Mouse (Mus musculus) midbrain, postnatal 0 days (tissue): ENCODE results near the gene Hcrtr2. TPM values are rescaled to one million over a fixed set of nuclear protein-coding genes. Genes with fewer than 3 reads are reported as not detected.

Experiments
- ATAC-seq: fragments of 200-750 bp; cut with Nextera tagmentation; 2 replicates; pipeline ENCODE4 v1.8.0; 2017; ENCODE audit warnings: moderate number of reproducible peaks, mild to moderate bottlenecking, moderate TSS enrichment, moderate library complexity; ENCODE audit not compliant: low FRiP score
- DNase-seq: peaks from one replicate; pipeline ENCODE4 v3.0.0-alpha.2; 2015; ENCODE audit warnings: low spot score
- H3K27ac ChIP-seq: fragments of 300-500 bp; sonication (generic); 2 replicates; pipeline ENCODE4 v1.5.1; 2014; ENCODE audit warnings: low read depth, mild to moderate bottlenecking, low read length, mixed read lengths
- H3K27me3 ChIP-seq: fragments of 300-500 bp; sonication (generic); 2 replicates; pipeline ENCODE4 v1.6.1; 2014; ENCODE audit warnings: low read length, control low read depth, mixed read lengths; ENCODE audit not compliant: insufficient read depth
- H3K36me3 ChIP-seq: fragments of 300-500 bp; sonication (generic); 2 replicates; pipeline ENCODE4 v1.6.1; 2014; ENCODE audit warnings: low read length, control low read depth, mixed read lengths; ENCODE audit not compliant: insufficient read depth
- H3K4me1 ChIP-seq: fragments of 300-500 bp; sonication (generic); 2 replicates; pipeline ENCODE4 v1.6.1; 2014; ENCODE audit warnings: mild to moderate bottlenecking, control low read depth, antibody characterized with exemption, low read length, mixed read lengths; ENCODE audit not compliant: insufficient read depth
- H3K4me2 ChIP-seq: fragments of 300-500 bp; sonication (generic); 2 replicates; pipeline ENCODE4 v1.6.1; 2014; ENCODE audit warnings: low read depth, mild to moderate bottlenecking, low read length, mixed read lengths; ENCODE audit not compliant: poor library complexity, severe bottlenecking
- H3K4me3 ChIP-seq: fragments of 300-500 bp; sonication (generic); 2 replicates; pipeline ENCODE4 v1.5.1; 2014; ENCODE audit warnings: low read depth, mild to moderate bottlenecking, low read length, moderate library complexity
- H3K9ac ChIP-seq: fragments of 300-500 bp; sonication (generic); replicated peaks from 2 replicates; pipeline ENCODE4 v1.6.1; 2014; ENCODE audit warnings: mild to moderate bottlenecking, low read length, moderate library complexity, mixed read lengths; ENCODE audit not compliant: poor library complexity, severe bottlenecking
- H3K9me3 ChIP-seq: fragments of 300-500 bp; sonication (generic); 2 replicates; pipeline ENCODE4 v1.6.1; 2016; ENCODE audit warnings: low read length, control low read depth
- CTCF ChIP-seq: IDR thresholded peaks from 2 replicates; pipeline ENCODE4 v1.5.1; 2016; ENCODE audit warnings: antibody characterized with exemption, mild to moderate bottlenecking
- WGBS: fragments of 180-500 bp; shearing (Covaris S2); extraction: QIAGEN DNeasy Blood & Tissue Kit; methylation state at CpG from one replicate; pipeline ENCODE4 v1.1.7; 2014; 5-methylcytosine and 5-hydroxymethylcytosine counted together
- polyA plus RNA-seq: library from polyadenylated mRNA; unstranded; fragments of >200 nt; fragmentation: Nextera tagmentation; extraction: Ambion mirVana; gene quantifications from 2 replicates; pipeline ENCODE4 v1.2.1, GENCODE M21; 2015
- total RNA-seq: library from RNA; depleted of rRNA; stranded (reverse); fragments of >200 nt; gene quantifications from 2 replicates; pipeline ENCODE4 v1.2.3, GENCODE M21; 2014; rRNA removed

Gene Hcrtr2
- total RNA-seq, result 10.9 and 13.7 TPM in 2 replicates
- 6.6 and 7.7 TPM in 2 replicates for polyA plus RNA-seq

DNA sequence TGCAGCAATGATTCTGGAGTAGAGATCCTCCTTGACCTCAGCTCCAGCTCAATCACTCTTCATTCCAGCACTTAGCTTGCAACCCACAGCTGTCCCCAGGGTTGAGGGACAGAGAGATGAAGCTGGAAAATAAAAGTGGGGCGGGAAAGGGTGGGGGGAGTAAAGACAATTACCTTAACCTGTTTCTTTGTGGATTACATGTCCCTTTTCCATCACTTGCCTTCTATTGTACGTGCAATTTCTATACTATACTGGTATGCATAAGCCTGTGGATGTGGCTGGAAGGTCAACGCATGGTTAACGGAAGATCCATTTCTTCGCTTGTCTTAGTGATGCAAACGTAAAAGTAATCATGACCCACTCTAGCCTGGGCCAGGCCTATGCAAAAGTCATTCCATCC, at the start of gene Hcrtr2:
Hcrtr2 (minus strand) TSS at position 101 of the 400 bp plus-strand sequence.
- TF ChIP-seq CTCF, result no peak
- H3K27me3 ChIP-seq, result no peaks in the 10 kb centered on the region
- ATAC-seq (no peak), DNase-seq (no peak)
- WGBS, result 80% methylated on average over 6 of the region's 6 CpGs
- peak within 1 kb of the TSS; percentile 54 for H3K4me3 ChIP-seq
- H3K9ac ChIP-seq, result peak within 1 kb of the TSS; percentile 51
- peaks cover 3% of the 10 kb centered on the region; the same call in 1 of the 2 replicates for H3K4me1 ChIP-seq
- H3K4me2 ChIP-seq, result peak within 1 kb of the TSS; percentile 57
- peak within 1 kb of the TSS; percentile 59 for H3K27ac ChIP-seq
- H3K9me3 ChIP-seq, result no peaks in the 10 kb centered on the region
- H3K36me3 ChIP-seq, result no peaks in the 10 kb centered on the region

DNA sequence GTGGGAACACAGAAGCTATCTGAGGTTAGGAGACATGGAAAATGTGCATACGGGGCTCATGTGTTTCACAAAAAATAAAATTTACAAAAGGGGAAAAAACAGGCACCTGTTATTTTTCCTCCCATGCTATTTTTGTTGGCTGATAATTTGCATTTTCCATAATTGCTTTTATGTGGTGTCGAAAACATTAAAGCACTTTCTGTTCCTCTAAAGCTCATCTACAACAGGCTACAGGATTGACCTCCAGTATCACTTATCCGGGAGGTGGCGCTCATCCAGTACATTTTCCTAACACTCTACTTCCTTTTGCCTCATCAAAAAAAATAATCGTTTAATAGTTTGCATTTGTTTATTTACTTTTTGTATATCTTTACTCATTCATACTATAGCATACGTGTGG, 41.2 kb upstream of the Hcrtr2 start:
- Histone ChIP-seq H3K36me3 (no peaks in the 10 kb centered on the region), H3K4me1 (no peaks in the 10 kb centered on the region), H3K4me2 (no peak overlapping the region), H3K4me3 (no peak overlapping the region), H3K9ac (no peak overlapping the region), H3K27ac (no peak overlapping the region), H3K27me3 (no peaks in the 10 kb centered on the region), H3K9me3 (no peaks in the 10 kb centered on the region)
- DNase-seq (no peak), ATAC-seq (no peak)
- no peak for TF ChIP-seq CTCF
- WGBS, result 92% methylated on average over 6 of the region's 6 CpGs

DNA sequence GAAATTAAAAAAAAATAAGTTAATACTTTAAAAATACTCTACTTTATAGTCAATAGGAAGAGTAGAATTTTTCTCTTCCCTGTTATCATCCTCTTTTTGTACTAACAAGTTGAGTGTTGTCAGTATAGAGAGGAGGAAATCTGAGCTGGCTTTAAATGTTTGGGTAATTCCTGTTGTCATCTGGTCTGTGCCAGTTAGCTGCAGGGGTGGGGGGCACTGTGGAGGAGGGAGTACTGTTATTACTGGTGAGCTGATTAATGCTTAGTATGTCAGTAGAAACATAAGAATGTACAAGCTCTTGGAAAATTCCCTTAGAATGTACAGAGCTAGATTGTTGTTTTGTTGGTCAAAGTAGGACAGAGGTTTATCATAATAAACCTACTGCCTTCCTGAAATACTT, 36.7 kb upstream of the Hcrtr2 start:
- no peak for TF ChIP-seq CTCF
- no peaks in the 10 kb centered on the region for H3K36me3 ChIP-seq
- H3K4me2 ChIP-seq, result no peak overlapping the region
- H3K27me3 ChIP-seq, result no peaks in the 10 kb centered on the region
- H3K9me3 ChIP-seq, result no peaks in the 10 kb centered on the region
- ATAC-seq (no peak), DNase-seq (no peak)
- H3K9ac ChIP-seq, result no peak overlapping the region
- H3K4me1 ChIP-seq, result no peaks in the 10 kb centered on the region
- no peak overlapping the region for H3K27ac ChIP-seq
- H3K4me3 ChIP-seq, result no peak overlapping the region

DNA sequence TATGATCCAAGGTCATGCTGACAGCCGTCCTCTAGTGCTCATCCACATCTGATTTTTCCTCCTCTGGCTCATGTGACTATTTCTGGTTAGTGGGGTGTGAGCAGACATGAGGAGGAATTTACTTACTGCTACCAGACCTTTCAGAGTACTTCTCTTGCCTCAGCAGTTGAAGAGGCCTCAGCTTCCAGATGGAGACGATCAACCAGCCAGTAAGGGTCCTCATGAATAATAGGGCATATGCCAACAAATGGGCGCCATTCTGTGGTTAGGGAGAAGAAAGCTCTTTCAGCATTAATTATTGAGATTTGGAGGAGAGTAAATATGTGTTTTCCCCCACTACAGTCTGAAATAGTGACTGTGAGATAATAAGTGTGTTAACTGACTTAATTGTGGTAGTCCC, 28.7 kb upstream of the Hcrtr2 start:
- Histone ChIP-seq H3K4me1 (no peaks in the 10 kb centered on the region), H3K27me3 (no peaks in the 10 kb centered on the region), H3K4me3 (no peak overlapping the region), H3K27ac (no peak overlapping the region), H3K36me3 (no peaks in the 10 kb centered on the region), H3K9ac (no peak overlapping the region), H3K4me2 (no peak overlapping the region), H3K9me3 (no peaks in the 10 kb centered on the region)
- ATAC-seq (no peak), DNase-seq (peak; percentile 6)
- TF ChIP-seq CTCF, result no peak
- WGBS, result 75% methylated on average over 3 of the region's 3 CpGs

DNA sequence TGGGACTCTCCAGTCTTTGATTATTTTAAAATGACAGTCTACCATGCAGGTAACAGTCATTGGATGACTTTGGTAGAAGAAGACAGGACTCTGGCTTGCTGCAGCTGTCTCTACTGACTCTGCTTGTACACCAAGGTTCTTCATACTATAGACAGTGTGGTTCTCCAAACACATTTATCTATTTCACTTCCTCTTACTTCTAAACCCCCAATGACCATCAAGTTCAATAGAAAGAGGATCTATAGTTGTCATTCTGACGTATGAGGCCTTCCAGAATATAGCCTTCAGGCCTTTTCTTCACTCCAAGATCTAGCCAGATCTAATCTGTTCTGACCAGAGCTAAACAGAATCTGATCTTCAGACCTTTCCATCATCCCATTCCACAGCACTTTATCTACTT, 23.6 kb upstream of the Hcrtr2 start:
- Histone ChIP-seq H3K36me3 (no peaks in the 10 kb centered on the region), H3K27ac (no peak overlapping the region), H3K9ac (no peak overlapping the region), H3K4me2 (no peak overlapping the region), H3K4me3 (no peak overlapping the region), H3K9me3 (no peaks in the 10 kb centered on the region), H3K4me1 (no peaks in the 10 kb centered on the region), H3K27me3 (no peaks in the 10 kb centered on the region)
- ATAC-seq, result no peak
- TF ChIP-seq CTCF, result no peak
- DNase-seq, result no peak
- WGBS, result 84% methylated on average over 1 of the region's 1 CpGs

DNA sequence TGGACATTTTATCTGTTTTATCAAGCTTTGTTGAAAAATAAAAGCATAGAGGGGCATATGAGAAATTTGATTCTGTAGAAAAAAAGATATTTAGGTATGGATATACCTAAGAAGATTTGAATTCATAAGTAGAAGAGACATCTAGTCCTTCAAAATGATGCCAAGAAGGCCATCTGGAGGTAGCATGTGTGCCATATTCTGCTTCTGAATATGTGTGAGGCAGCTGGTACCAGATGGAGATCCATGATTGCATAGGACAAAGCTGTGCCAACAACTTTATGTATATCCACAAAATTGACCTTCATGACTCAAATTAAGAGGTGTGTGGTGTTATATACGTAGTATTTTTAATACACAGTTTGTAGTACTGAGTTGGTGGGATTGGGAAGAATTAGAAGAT, 7.4 kb upstream of the Hcrtr2 start:
- no peaks in the 10 kb centered on the region for H3K27me3 ChIP-seq
- peak; percentile 27 for DNase-seq
- WGBS, result 86% methylated on average over 1 of the region's 1 CpGs
- H3K4me1 ChIP-seq, result no peaks in the 10 kb centered on the region
- no peaks in the 10 kb centered on the region for H3K9me3 ChIP-seq
- TF ChIP-seq CTCF, result no peak
- H3K27ac ChIP-seq, result no peak overlapping the region
- no peak for ATAC-seq
- H3K4me3 ChIP-seq, result no peak overlapping the region
- no peak overlapping the region for H3K4me2 ChIP-seq
- no peaks in the 10 kb centered on the region for H3K36me3 ChIP-seq
- no peak overlapping the region for H3K9ac ChIP-seq
